Mouse (Mus musculus): ENCODE measurements around the gene Pgm5.

The Pgm5 gene

GRCm38 (mm10) chr19:24770345-24770744, 91.3 kb downstream of the Pgm5 start:
- no peak for DNase-seq (ENCODE audit: low read depth, low spot score)

- no peak for DNase-seq (ENCODE audit: low read depth, low spot score)
These were observed 94.3 kb downstream of the Pgm5 start for GRCm38 (mm10) chr19:24767401-24767800.

- DNase-seq (ENCODE audit: low read depth, low spot score), result no peak
These were observed 99.0 kb downstream of the Pgm5 start for GRCm38 (mm10) chr19:24762473-24763149.

- no peak for DNase-seq (ENCODE audit: low read depth, low spot score)
These were observed 105.0 kb downstream of the Pgm5 start for GRCm38 (mm10) chr19:24756627-24757026.

- no peak for DNase-seq (ENCODE audit: low read depth, low spot score)
These were observed 107.2 kb downstream of the Pgm5 start for GRCm38 (mm10) chr19:24754440-24754785.

- no peak for DNase-seq (ENCODE audit: low read depth, low spot score)
These were observed 107.8 kb downstream of the Pgm5 start for GRCm38 (mm10) chr19:24753617-24754439.

- no peak for DNase-seq (ENCODE audit: low read depth, low spot score)
These were observed 108.6 kb downstream of the Pgm5 start for GRCm38 (mm10) chr19:24752873-24753538.

GRCm38 (mm10) chr19:24746266-24746875, 115.3 kb downstream of the Pgm5 start:
- no peak for DNase-seq (ENCODE audit: low read depth, low spot score)

GRCm38 (mm10) chr19:24742606-24743005, 119.0 kb downstream of the Pgm5 start:
- peak; percentile 5 for DNase-seq (ENCODE audit: low read depth, low spot score)

- no peak for DNase-seq (ENCODE audit: low read depth, low spot score)
These were observed 122.9 kb downstream of the Pgm5 start for GRCm38 (mm10) chr19:24738786-24739185.

- no peak for DNase-seq (ENCODE audit: low read depth, low spot score)
These were observed 123.6 kb downstream of the Pgm5 start for GRCm38 (mm10) chr19:24738026-24738425.

- DNase-seq (ENCODE audit: low read depth, low spot score), result no peak
These were observed 126.0 kb downstream of the Pgm5 start for GRCm38 (mm10) chr19:24735484-24736128.

- no peak for DNase-seq (ENCODE audit: low read depth, low spot score)
These were observed 131.0 kb downstream of the Pgm5 start for GRCm38 (mm10) chr19:24730661-24731060.

GRCm38 (mm10) chr19:24724362-24724761, 137.3 kb downstream of the Pgm5 start:
- no peak for DNase-seq (ENCODE audit: low read depth, low spot score)

- no peak for DNase-seq (ENCODE audit: low read depth, low spot score)
These were observed 141.2 kb downstream of the Pgm5 start for GRCm38 (mm10) chr19:24720448-24720847.

GRCm38 (mm10) chr19:24719504-24719903, 142.2 kb downstream of the Pgm5 start:
- no peak for DNase-seq (ENCODE audit: low read depth, low spot score)

- no peak for DNase-seq (ENCODE audit: low read depth, low spot score)
These were observed 143.6 kb downstream of the Pgm5 start for GRCm38 (mm10) chr19:24718021-24718420.

- DNase-seq (ENCODE audit: low read depth, low spot score), result no peak
These were observed 145.2 kb downstream of the Pgm5 start for GRCm38 (mm10) chr19:24716303-24717097.

- DNase-seq (ENCODE audit: low read depth, low spot score), result no peak
These were observed 153.6 kb downstream of the Pgm5 start for GRCm38 (mm10) chr19:24708032-24708431.

- DNase-seq (ENCODE audit: low read depth, low spot score), result no peak
These were observed 154.4 kb downstream of the Pgm5 start for GRCm38 (mm10) chr19:24707071-24707906.

All from R1 (cell line).